8 mouse cellular contexts compared by ENCODE assay signal in the genomic region with DNA sequence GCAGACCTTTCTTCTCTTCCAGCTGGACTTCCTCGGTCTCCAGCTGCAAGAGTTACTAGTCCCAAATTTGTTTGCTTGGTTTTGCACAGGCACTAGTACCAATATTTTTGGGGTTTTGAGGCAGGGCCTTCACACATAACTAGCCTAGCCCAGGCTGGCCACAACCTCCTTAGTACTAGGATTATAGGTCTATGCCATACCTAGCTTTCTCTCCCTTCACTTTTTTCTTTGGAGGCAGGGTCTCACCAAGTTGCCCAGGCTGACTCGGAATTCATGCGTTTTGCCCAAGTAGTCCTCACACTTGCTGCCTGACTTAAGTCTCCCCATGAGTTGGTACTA. TPM values are rescaled to one million over a fixed set of nuclear protein-coding genes. Genes with fewer than 3 reads are reported as not detected.
DNase-seq lines count a peak whose midpoint lies in the region; ATAC-seq and TF ChIP-seq lines count a peak whose summit lies in the region.

No protein-coding gene starts in this region.

- H3K4me3 ChIP-seq in kidney, embryonic 16.5 days (ENCODE audit: low read length) = peak overlapping the region; percentile 86
- peak overlapping the region; percentile 92 for H3K4me3 ChIP-seq in cortical plate, adult 2 months (ENCODE audit: insufficient read depth, low read length)
- H3K4me3 ChIP-seq in hindbrain, embryonic 16.5 days (ENCODE audit: low read length) = peak overlapping the region; percentile 78
- H3K4me3 ChIP-seq in myocyte = peak overlapping the region; percentile 80

- peaks cover 47% of the 10 kb centered on the region for H3K79me2 ChIP-seq in myocyte (ENCODE audit: control insufficient read depth, insufficient read depth)

- H3K36me3 ChIP-seq in kidney, embryonic 16.5 days (ENCODE audit: insufficient read depth, low read length) = 0 out of 2 replicates have a peak, but pooled peaks cover 3% of the 10 kb centered on the region
- no peaks in the 10 kb centered on the region for H3K36me3 ChIP-seq in hindbrain, embryonic 16.5 days (ENCODE audit: control insufficient read depth, insufficient read depth, low read length)
- no peaks in the 10 kb centered on the region for H3K36me3 ChIP-seq in myocyte (ENCODE audit: control insufficient read depth, insufficient read depth)

- peak overlapping the region; percentile 54 for H3ac ChIP-seq in myocyte (ENCODE audit: control insufficient read depth, insufficient read length)

- WGBS in kidney, embryonic 16.5 days = 43% methylated on average over 3 of the region's 3 CpGs
- 31% methylated on average over 3 of the region's 3 CpGs for WGBS in hindbrain, embryonic 16.5 days

- H3K27me3 ChIP-seq in kidney, embryonic 16.5 days (ENCODE audit: insufficient read depth, low read length) = no peaks in the 10 kb centered on the region
- no peaks in the 10 kb centered on the region for H3K27me3 ChIP-seq in hindbrain, embryonic 16.5 days (replicated peaks; ENCODE audit: control insufficient read depth, insufficient read depth, low read length)
- no peaks in the 10 kb centered on the region for H3K27me3 ChIP-seq in myocyte (ENCODE audit: control insufficient read depth, insufficient read depth, insufficient read length)

- DNase-seq in kidney, postnatal 14 days = no peak
- no peak for DNase-seq in yolk sac, embryonic 10.5 days (ENCODE audit: low spot score)
- no peak for DNase-seq in left cerebral cortex, postnatal 14 days (ENCODE audit: low spot score in 2 of 2)
- no peak for DNase-seq in frontal cortex, postnatal 14 days (ENCODE audit: low spot score in 2 of 2)

- TF ChIP-seq POLR2A in cortical plate, adult 2 months (IDR thresholded peaks at IDR 0.05; ENCODE audit: extremely low read depth, insufficient read depth, low read length) = no peak
- no peak for TF ChIP-seq POLR2A in myocyte (IDR thresholded peaks at IDR 0.05; ENCODE audit: insufficient read length, low read depth)

- ATAC-seq in kidney, embryonic 16.5 days (ENCODE audit: low FRiP score, low TSS enrichment) = no peak; the same call in 1 of the 2 replicates
- peak; percentile 68; the same call in 1 of the 2 replicates for ATAC-seq in hindbrain, embryonic 16.5 days

- H3K4me2 ChIP-seq in kidney, embryonic 16.5 days (replicated peaks; ENCODE audit: low read depth, low read length) = peak overlapping the region; percentile 75
- H3K4me2 ChIP-seq in hindbrain, embryonic 16.5 days (ENCODE audit: low read length) = peak overlapping the region; percentile 88
- H3K4me2 ChIP-seq in myocyte (ENCODE audit: low read depth) = peak overlapping the region; percentile 90

- intact Hi-C loops in left cerebral cortex, postnatal 14 days (cut with DNase I) = no loop called here

- peak overlapping the region; percentile 73; the same call in 1 of the 2 replicates for H3K27ac ChIP-seq in kidney, embryonic 16.5 days (ENCODE audit: low read length)
- H3K27ac ChIP-seq in cortical plate, adult 2 months (ENCODE audit: insufficient read depth, low read length) = no peak overlapping the region
- peak overlapping the region; percentile 59; the same call in 1 of the 2 replicates for H3K27ac ChIP-seq in hindbrain, embryonic 16.5 days (ENCODE audit: low read depth, low read length)

- TF ChIP-seq CTCF in cortical plate, adult 2 months (IDR thresholded peaks at IDR 0.05; ENCODE audit: extremely low read depth, insufficient read depth, low read length) = no peak

- H3K4me1 ChIP-seq in kidney, embryonic 16.5 days (ENCODE audit: insufficient read depth, low read length) = peaks cover 45% of the 10 kb centered on the region
- H3K4me1 ChIP-seq in cortical plate, adult 2 months (ENCODE audit: control insufficient read depth, insufficient read depth, low read length) = no peaks in the 10 kb centered on the region
- peaks cover 26% of the 10 kb centered on the region for H3K4me1 ChIP-seq in hindbrain, embryonic 16.5 days (ENCODE audit: control insufficient read depth, insufficient read depth, low read depth, low read length)

- peak overlapping the region; percentile 88 for H3K9ac ChIP-seq in kidney, embryonic 16.5 days (replicated peaks; ENCODE audit: low read length)
- peak overlapping the region; percentile 88 for H3K9ac ChIP-seq in hindbrain, embryonic 16.5 days (ENCODE audit: low read depth, low read length)

- H3K9me3 ChIP-seq in kidney, embryonic 16.5 days (ENCODE audit: low read length) = no peaks in the 10 kb centered on the region
- H3K9me3 ChIP-seq in hindbrain, embryonic 16.5 days (ENCODE audit: control insufficient read depth, low read length) = no peaks in the 10 kb centered on the region

TF ChIP-seq in myocyte, 11 proteins besides CTCF, POLR2A, EP300 and RAD21:
- no peak for TF ChIP-seq POLR2AphosphoS2 (IDR thresholded peaks at IDR 0.05; ENCODE audit: insufficient read length, low read depth)
- TF ChIP-seq CEBPB (IDR thresholded peaks at IDR 0.05; ENCODE audit: insufficient read depth, poor library complexity, severe bottlenecking) = no peak
- no peak for TF ChIP-seq REST (IDR thresholded peaks at IDR 0.05; ENCODE audit: insufficient read depth, insufficient read length)
- TF ChIP-seq TCF12 (IDR thresholded peaks at IDR 0.05; ENCODE audit: insufficient read depth, poor library complexity, severe bottlenecking) = no peak
- no peak for TF ChIP-seq USF1 (IDR thresholded peaks at IDR 0.05; ENCODE audit: low read depth)
- no peak for TF ChIP-seq SRF (IDR thresholded peaks at IDR 0.05; ENCODE audit: control insufficient read depth, insufficient read length, low read depth)
- TF ChIP-seq E2F4 (IDR thresholded peaks at IDR 0.05; ENCODE audit: insufficient read depth) = no peak

RNA-seq across cellular contexts. Expression of a gene that starts 0.3 kb away (rescaled TPM):
- 32.1 and 34.9 TPM in 2 replicates for polyA plus RNA-seq in kidney, embryonic 16.5 days (2015; fragmentation: Nextera tagmentation; extraction: Ambion mirVana)
- 6.6 and 6.9 TPM in 2 replicates for polyA plus RNA-seq in cortical plate, adult 2 months (2012; rRNA removed)
- 43.4 and 45.9 TPM in 2 replicates for polyA plus RNA-seq in hindbrain, embryonic 16.5 days (2015; fragmentation: Nextera tagmentation; extraction: Ambion mirVana)
- 21.0 TPM for polyA plus RNA-seq in myocyte (2012; fragmentation: generic; extraction: Trizol)
- 1 to 10 TPM; 5.0 to 6.8 TPM for total RNA-seq in left cerebral cortex, postnatal 14 days (2021)

RNA-seq across cellular contexts. Expression of a gene that starts 16.0 kb away (rescaled TPM):
- polyA plus RNA-seq in kidney, embryonic 16.5 days (2015; fragmentation: Nextera tagmentation; extraction: Ambion mirVana) = 25.2 and 28.2 TPM in 2 replicates
- polyA plus RNA-seq in cortical plate, adult 2 months (2012; rRNA removed) = 3.1 and 3.3 TPM in 2 replicates
- polyA plus RNA-seq in hindbrain, embryonic 16.5 days (2015; fragmentation: Nextera tagmentation; extraction: Ambion mirVana) = 1.8 and 2.3 TPM in 2 replicates
- polyA plus RNA-seq in myocyte (2012; fragmentation: generic; extraction: Trizol) = 0.02 TPM
- 1 to 10 TPM; 3.8 to 3.9 TPM for total RNA-seq in left cerebral cortex, postnatal 14 days (2021)
